ENCODE assay signal across 10 mouse cellular contexts in the genomic region with DNA sequence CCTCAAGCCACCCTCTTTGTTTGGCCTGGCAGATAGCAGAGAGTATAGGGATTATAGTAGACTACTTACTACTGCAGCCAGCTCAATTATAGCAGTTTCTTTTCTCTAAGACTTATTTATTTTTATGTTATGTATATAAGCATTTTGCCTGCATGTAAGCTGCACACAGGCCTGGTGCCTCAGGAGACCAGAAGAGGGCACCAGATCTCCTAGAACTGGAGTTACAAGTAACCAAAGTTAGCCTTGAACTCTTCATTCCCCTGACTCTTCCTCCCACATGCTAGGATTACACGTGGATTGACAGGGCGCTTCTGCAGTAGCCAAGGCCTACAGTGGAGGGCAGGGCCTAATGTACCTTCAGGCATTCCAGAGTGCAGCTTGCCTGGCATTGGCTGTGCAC.
DNase-seq lines count a peak whose midpoint lies in the region; ATAC-seq lines count a peak whose summit lies in the region.
"Had no signal": no experiment of that assay in that cellular context is flagged by ENCODE, and none has a peak within 500 bp of the region (broad histone marks: within the 10 kb centered on the region; RNA-seq: fewer than 3 reads in every experiment).

No protein-coding gene starts in this region.

- H3K9me3 ChIP-seq in liver, embryonic 11.5 days (ENCODE audit: control insufficient read depth, low read length), result no peaks in the 10 kb centered on the region
- H3K9me3 ChIP-seq: heart, embryonic 15.5 days; neural tube, embryonic 13.5 days had no signal

- peak; percentile 19 to 69 for DNase-seq in adrenal gland, adult (ENCODE audit: inconsistent age in 2 of 2, low spot score in 1 of 2)
- no peak for DNase-seq in adrenal gland, adult 18-20 months (ENCODE audit: low spot score in 2 of 2)
- peak; percentile 45 for DNase-seq in liver
- no peak for DNase-seq in liver, embryonic 11.5 days (ENCODE audit: low spot score)
- DNase-seq in c-Kit-positive CD71-positive TER-119-positive erythroid progenitor cells, embryonic 14.5 days (ENCODE audit: low spot score), result peak; percentile 15
- peak; percentile 43 to 44 for DNase-seq in kidney, postnatal 25 days
- DNase-seq in thymus, postnatal 10 days (ENCODE audit: low spot score in 2 of 2), result peak; percentile 29 to 62
- no peak for DNase-seq in gastrocnemius, postnatal 14 days

- no peak overlapping the region for H3K27ac ChIP-seq in liver, embryonic 11.5 days (ENCODE audit: low read depth, low read length)
- H3K27ac ChIP-seq: heart, embryonic 15.5 days; neural tube, embryonic 13.5 days had no signal

- H3K4me2 ChIP-seq in liver, embryonic 11.5 days, result no peak overlapping the region
- H3K4me2 ChIP-seq: heart, embryonic 15.5 days; neural tube, embryonic 13.5 days had no signal

- H3K36me3 ChIP-seq in liver, embryonic 11.5 days (ENCODE audit: control insufficient read depth, insufficient read depth, low read length), result no peaks in the 10 kb centered on the region
- H3K36me3 ChIP-seq: heart, embryonic 15.5 days; neural tube, embryonic 13.5 days had no signal

- no peak overlapping the region for H3K9ac ChIP-seq in liver, embryonic 11.5 days (ENCODE audit: low read depth, low read length)
- H3K9ac ChIP-seq: heart, embryonic 15.5 days; neural tube, embryonic 13.5 days had no signal

- H3K4me3 ChIP-seq in liver, embryonic 11.5 days (ENCODE audit: low read depth, low read length), result no peak overlapping the region
- H3K4me3 ChIP-seq: heart, embryonic 15.5 days; neural tube, embryonic 13.5 days had no signal

- H3K4me1 ChIP-seq in liver, embryonic 11.5 days (replicated peaks; ENCODE audit: control insufficient read depth, insufficient read depth, low read length), result no peaks in the 10 kb centered on the region
- H3K4me1 ChIP-seq: heart, embryonic 15.5 days; neural tube, embryonic 13.5 days had no signal

- 30% methylated on average over 2 of the region's 2 CpGs for WGBS in liver, embryonic 11.5 days

- no peak for ATAC-seq in liver, embryonic 11.5 days (replicated peaks; ENCODE audit: low FRiP score)

- intact Hi-C loops in gastrocnemius, postnatal 14 days (cut with DNase I; ENCODE audit: low total_unique reads), result no loop called here

- H3K27me3 ChIP-seq in liver, embryonic 11.5 days (replicated peaks; ENCODE audit: control insufficient read depth, insufficient read depth, low read length), result no peaks in the 10 kb centered on the region
- H3K27me3 ChIP-seq: heart, embryonic 15.5 days; neural tube, embryonic 13.5 days had no signal

Comparison
In these comparisons a context has a peak if more than half of its experiments do, and no peak if none do; other contexts are left out.
1. DNase-seq: peak in adrenal gland, adult (2 of 2), liver (single experiment), c-Kit-positive CD71-positive TER-119-positive erythroid progenitor cells, embryonic 14.5 days (single experiment), kidney, postnatal 25 days (2 of 2) and thymus, postnatal 10 days (2 of 2); none in adrenal gland, adult 18-20 months (0 of 2), liver, embryonic 11.5 days (single experiment) and gastrocnemius, postnatal 14 days (single experiment).